Mouse (Mus musculus) cerebellum, adult 2 months (tissue): ENCODE measurements around the gene Hdac11. TPM values are rescaled to one million over a fixed set of nuclear protein-coding genes. Genes with fewer than 3 reads are reported as not detected.

ENCODE experiments used
- DNase-seq, 2 experiments: peaks; one replicate each; pipeline ENCODE4 v3.0.0; 2021
- H3K27ac ChIP-seq: fragments of 200-500 bp; 2 replicates; pipeline ENCODE4 v1.5.1; 2012; ENCODE audit warnings: low read length, control low read depth, inconsistent platforms; ENCODE audit not compliant: insufficient read depth
- H3K27me3 ChIP-seq: fragments of 200-500 bp; 2 replicates; pipeline ENCODE4 v1.6.1; 2012; ENCODE audit warnings: inconsistent platforms, mild to moderate bottlenecking, low read length, moderate library complexity; ENCODE audit not compliant: control insufficient read depth, insufficient read depth
- H3K4me1 ChIP-seq: fragments of 200-500 bp; 2 replicates; pipeline ENCODE4 v1.6.1; 2011; ENCODE audit warnings: low read length; ENCODE audit not compliant: control insufficient read depth, insufficient read depth
- H3K4me3 ChIP-seq: fragments of 200-500 bp; replicated peaks from 2 replicates; pipeline ENCODE3; 2011; ENCODE audit warnings: mild to moderate bottlenecking, low read depth, low read length, control low read depth; ENCODE audit not compliant: insufficient read depth
- CTCF ChIP-seq: fragments of 200-500 bp; IDR thresholded peaks from 2 replicates; pipeline ENCODE4 v1.5.1; 2011; ENCODE audit warnings: low read depth, mild to moderate bottlenecking, control low read depth, low read length, moderate library complexity, borderline replicate concordance; ENCODE audit not compliant: insufficient read depth
- POLR2A ChIP-seq: fragments of 200-500 bp; IDR thresholded peaks from 2 replicates; pipeline ENCODE4 v1.6.1; 2011; ENCODE audit warnings: low read length, control low read depth, borderline replicate concordance; ENCODE audit not compliant: insufficient read depth
- WGBS: fragments of 180-500 bp; shearing (Covaris S2); methylation state at CpG from one replicate; pipeline ENCODE4 v1.1.7; 2018; 5-methylcytosine and 5-hydroxymethylcytosine counted together
- polyA plus RNA-seq: library from polyadenylated mRNA; depleted of rRNA; stranded (reverse); fragments of >200 nt; gene quantifications from 2 replicates; pipeline ENCODE4 v1.2.3, GENCODE M21; 2012

Gene Hdac11
- polyA plus RNA-seq, 1 experiment: 188 TPM

DNA sequence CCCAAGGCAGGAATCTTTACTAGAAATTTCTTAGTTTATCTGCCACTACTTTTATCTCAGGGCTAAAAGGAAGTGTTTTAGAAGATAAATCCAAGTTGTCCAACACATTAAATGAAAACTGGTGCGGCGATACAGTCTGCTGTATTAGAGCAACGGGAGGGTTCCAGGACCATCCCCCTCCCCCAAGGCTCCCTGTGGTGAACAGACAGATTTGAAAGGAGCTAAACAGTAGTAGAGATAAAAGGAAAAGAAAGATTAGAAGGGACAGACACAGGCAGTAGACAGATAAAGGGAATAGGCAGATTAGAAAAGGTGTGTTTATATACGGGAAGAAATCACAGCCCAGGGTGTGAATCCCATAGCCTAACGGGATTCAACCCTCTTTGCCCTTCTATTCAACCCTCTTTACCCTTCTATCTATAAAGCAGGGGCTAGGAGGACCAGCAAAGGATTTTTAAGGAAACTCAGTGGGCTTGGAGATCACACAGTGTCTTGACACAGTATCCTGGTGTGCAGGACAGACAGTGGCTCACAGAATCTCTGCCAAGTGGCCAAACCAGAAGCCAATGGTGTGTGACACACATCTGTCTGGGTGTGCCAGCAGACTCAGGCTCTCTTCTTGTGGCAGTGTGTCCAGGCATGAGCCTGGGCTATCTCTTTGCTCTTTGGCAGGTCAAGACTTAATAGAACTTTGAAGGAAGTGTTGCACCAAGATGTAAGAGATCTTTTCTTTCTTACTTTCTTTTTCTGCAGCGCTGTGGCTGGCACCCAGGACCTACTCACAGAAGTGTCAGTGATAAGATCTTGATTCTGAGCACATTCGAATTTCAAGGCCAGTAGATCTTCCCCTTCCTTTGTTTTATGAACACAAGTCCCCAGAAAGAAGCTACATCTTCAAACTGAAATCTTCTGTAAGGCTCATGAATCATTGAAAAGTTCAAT is 31.9 kb upstream of the Hdac11 start:
- WGBS: 47% methylated on average over 7 of the region's 7 CpGs
- TF ChIP-seq CTCF (no peak), POLR2A (no peak)
- H3K27ac ChIP-seq: no peak overlapping the region
- no peaks in the 10 kb centered on the region for H3K4me1 ChIP-seq
- DNase-seq: no peak
- no peak overlapping the region for H3K4me3 ChIP-seq
- H3K27me3 ChIP-seq: no peaks in the 10 kb centered on the region

DNA sequence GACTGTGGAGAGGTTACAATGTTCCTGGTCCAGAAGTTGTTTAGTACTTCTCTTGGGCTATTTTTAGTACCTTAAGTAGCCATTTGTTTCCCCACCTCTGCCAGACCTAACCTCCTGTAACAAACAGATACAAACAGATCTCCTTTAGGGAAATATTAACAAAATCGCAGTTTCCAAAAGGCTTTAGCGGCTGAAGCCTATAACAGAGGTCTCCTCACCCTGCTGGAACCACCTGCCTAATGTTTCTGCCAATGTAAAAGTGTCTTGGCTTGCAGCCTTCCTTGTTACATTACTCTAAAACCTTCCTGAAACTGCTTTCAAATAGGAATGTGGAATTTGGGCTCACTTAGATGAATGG is 31.3 kb upstream of the Hdac11 start:
- 39% methylated on average over 2 of the region's 2 CpGs for WGBS
- H3K4me1 ChIP-seq: no peaks in the 10 kb centered on the region
- H3K27me3 ChIP-seq: no peaks in the 10 kb centered on the region

DNA sequence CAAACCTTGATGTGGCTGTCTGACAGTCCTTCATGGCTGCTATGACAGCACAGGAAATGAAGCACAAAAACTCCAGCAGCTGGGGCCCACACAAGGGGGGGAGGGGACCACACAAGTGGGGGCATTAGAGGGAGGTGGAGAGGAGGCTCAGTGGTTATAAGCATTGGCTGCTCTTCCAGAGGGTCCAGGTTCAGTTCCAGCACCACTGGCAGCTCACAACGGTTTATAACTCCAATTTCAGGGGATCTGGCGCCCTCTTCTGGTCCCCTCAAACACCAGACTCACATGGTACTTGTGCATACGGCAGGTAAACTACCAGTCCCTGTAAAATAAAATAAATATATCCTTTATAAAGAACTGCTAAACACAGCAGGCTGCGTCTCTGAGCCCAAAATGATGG is 27.5 kb upstream of the Hdac11 start:
- H3K4me1 ChIP-seq: no peaks in the 10 kb centered on the region
- WGBS: 66% methylated on average over 4 of the region's 4 CpGs
- no peak overlapping the region for H3K4me3 ChIP-seq
- H3K27ac ChIP-seq: no peak overlapping the region
- DNase-seq: no peak
- TF ChIP-seq CTCF (peak; percentile 14; the same call in 1 of the 2 replicates), POLR2A (no peak)
- H3K27me3 ChIP-seq: no peaks in the 10 kb centered on the region

More for the DNA sequence above, 31.3 kb upstream of the Hdac11 start:
- DNase-seq: no peak
- TF ChIP-seq POLR2A: no peak
- no peak for TF ChIP-seq CTCF
- Histone ChIP-seq H3K27ac (no peak overlapping the region), H3K4me3 (no peak overlapping the region)

DNA sequence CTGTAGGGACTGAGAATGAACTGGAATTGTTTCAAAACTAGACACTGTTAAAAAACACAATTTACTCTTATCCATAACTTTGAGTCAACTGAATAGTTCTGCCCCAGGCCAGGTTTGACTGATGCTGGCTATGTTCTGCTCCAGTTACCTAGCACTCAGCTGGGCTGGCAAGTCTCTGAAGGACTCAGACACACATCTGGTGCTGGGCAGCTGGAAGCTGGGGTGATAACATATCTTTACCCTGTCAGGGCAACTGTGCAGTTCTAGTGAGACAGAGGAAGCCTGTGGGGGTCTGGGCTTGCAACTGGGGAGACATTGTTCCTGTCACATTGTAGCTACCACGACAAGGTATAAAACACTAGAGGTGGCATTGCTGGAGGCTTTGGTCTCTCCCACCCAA is 25.6 kb upstream of the Hdac11 start:
- Histone ChIP-seq H3K4me1 (no peaks in the 10 kb centered on the region), H3K27ac (no peak overlapping the region), H3K4me3 (no peak overlapping the region), H3K27me3 (no peaks in the 10 kb centered on the region)
- no peak for TF ChIP-seq CTCF
- no peak for TF ChIP-seq POLR2A
- WGBS: 55% methylated on average over 1 of the region's 1 CpGs
- no peak for DNase-seq

DNA sequence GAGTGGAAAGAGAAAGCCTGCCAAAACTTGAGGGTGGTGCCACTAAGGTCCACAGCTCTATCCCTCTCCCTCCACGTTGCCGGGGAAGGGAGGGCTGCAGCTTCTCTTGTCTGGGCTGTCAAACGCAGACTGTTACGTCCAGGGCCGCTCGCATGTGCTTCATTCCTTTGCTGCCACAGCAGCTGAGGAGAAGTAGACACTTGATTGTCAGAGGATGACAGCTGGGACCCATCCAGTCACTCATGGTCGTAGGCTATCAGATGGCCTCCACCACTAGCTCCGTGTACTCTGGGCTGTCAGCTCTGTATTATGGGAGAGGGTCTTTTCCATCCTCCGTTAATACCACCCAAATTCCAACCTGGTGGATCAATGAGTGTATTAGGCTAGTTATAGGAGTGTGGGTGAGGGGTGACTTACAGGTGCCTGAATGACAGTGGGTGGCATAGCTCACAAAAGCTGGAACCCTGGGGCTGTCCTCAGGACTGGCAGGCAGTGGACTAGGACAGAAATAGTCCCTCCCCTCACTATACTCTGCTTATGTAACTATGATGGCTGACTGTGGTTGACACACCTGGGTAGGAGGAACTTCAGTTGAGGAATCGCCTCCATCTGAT is 19.0 kb upstream of the Hdac11 start:
- whole genome bisulfite sequencing: 69% methylated on average over 10 of the region's 10 CpGs
- Histone ChIP-seq H3K27ac (no peak overlapping the region), H3K27me3 (no peaks in the 10 kb centered on the region), H3K4me1 (no peaks in the 10 kb centered on the region), H3K4me3 (no peak overlapping the region)
- TF ChIP-seq POLR2A (no peak), CTCF (no peak)
- no peak for DNase-seq

DNA sequence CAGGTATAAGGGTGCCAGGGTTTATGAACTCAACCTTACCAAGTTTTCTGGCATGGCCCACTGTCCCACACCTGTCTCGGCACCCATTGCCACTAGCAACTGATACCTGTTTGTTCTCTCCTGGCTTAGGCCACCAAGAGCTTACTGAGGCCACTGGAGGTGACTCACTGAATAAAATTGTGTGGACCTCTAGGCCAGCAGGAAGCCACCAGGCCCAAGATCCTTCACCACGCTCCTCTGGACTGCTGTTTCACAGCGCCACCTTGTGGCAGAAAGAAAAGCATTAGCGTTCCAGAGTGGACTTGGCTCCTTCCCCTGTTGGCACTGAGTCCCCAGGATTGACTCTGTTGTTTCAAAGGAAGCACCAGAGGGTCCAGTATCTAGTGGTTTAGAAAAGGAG is 16.6 kb upstream of the Hdac11 start:
- H3K4me1 ChIP-seq: no peaks in the 10 kb centered on the region
- peak; percentile 68 for DNase-seq
- TF ChIP-seq POLR2A (no peak), CTCF (peak; percentile 85)
- no peak overlapping the region for H3K4me3 ChIP-seq
- 24% methylated on average over 4 of the region's 4 CpGs for WGBS
- H3K27ac ChIP-seq: no peak overlapping the region
- H3K27me3 ChIP-seq: no peaks in the 10 kb centered on the region

DNA sequence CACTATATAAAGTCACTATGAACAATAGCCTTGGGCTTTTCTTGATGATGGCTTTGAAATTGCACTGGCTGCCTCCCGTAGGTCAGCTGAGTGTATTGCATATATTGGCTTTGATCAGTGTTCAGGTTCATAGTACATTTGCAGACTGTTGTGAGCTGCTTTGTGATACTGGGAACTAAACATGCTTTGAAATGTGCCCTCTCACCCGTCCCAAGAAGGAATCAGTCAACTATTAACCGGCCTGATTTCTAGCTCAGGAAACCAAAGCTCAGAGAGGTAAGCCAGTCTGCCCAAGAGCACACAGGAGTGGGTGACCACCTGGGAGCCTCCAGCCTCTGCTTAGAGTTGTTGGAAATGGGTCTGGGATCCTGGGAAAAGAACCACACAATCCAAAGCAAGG is 11.4 kb upstream of the Hdac11 start:
- no peak overlapping the region for H3K4me3 ChIP-seq
- DNase-seq: no peak
- H3K27ac ChIP-seq: no peak overlapping the region
- H3K27me3 ChIP-seq: no peaks in the 10 kb centered on the region
- TF ChIP-seq POLR2A: no peak
- no peak for TF ChIP-seq CTCF
- WGBS: 94% methylated on average over 3 of the region's 3 CpGs
- peaks cover 16% of the 10 kb centered on the region; the same call in 1 of the 2 replicates for H3K4me1 ChIP-seq

DNA sequence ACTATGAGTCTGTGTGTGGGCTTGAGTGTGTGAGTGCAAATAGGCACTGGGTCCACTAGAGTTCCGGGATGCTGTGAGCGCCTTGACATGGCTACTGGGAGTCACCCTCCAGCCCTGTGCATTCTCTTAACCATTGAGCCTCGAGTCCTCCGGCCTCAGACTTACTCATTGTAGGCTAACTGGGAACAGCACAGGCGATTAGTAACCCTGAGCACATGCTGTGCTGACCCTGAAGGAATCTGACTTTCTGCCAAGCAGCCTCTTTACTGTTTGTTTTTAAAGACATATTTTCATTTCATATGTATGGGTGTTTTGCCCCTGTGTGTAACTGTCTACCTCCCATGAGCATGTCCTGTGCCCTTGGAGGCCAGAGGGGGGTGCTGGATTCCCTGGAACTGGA is 10.9 kb upstream of the Hdac11 start:
- WGBS: 46% methylated on average over 5 of the region's 5 CpGs
- Histone ChIP-seq H3K4me3 (no peak overlapping the region), H3K27me3 (no peaks in the 10 kb centered on the region), H3K4me1 (peaks cover 16% of the 10 kb centered on the region; the same call in 1 of the 2 replicates), H3K27ac (no peak overlapping the region)
- TF ChIP-seq CTCF (no peak), POLR2A (no peak)
- no peak for DNase-seq
